Mouse (Mus musculus) thymus, adult 2 months (tissue): ENCODE results near the gene Caskin2. TPM values are rescaled to one million over a fixed set of nuclear protein-coding genes. Genes with fewer than 3 reads are reported as not detected.

Experiments
- DNase-seq: peaks from one replicate; pipeline ENCODE4 v3.0.0; 2021
- H3K27ac ChIP-seq: fragments of 200-500 bp; 2 replicates; pipeline ENCODE4 v1.5.1; 2012; ENCODE audit warnings: low read length, control low read depth; ENCODE audit not compliant: control insufficient read depth, insufficient read depth
- H3K27me3 ChIP-seq: fragments of 200-500 bp; 2 replicates; pipeline ENCODE4 v1.6.1; 2012; ENCODE audit warnings: mild to moderate bottlenecking, low read length, moderate library complexity, mixed read lengths; ENCODE audit not compliant: control insufficient read depth, insufficient read depth
- H3K36me3 ChIP-seq: fragments of 200-500 bp; 2 replicates; pipeline ENCODE4 v1.6.1; 2012; ENCODE audit warnings: mild to moderate bottlenecking, low read length, moderate library complexity; ENCODE audit not compliant: control insufficient read depth, insufficient read depth
- H3K4me1 ChIP-seq: fragments of 200-500 bp; replicated peaks from 2 replicates; pipeline ENCODE4 v1.6.1; 2012; ENCODE audit warnings: low read length; ENCODE audit not compliant: control insufficient read depth, insufficient read depth
- H3K4me3 ChIP-seq: fragments of 200-500 bp; 2 replicates; pipeline ENCODE4 v1.5.1; 2012; ENCODE audit warnings: mild to moderate bottlenecking, low read length, control low read depth, moderate library complexity; ENCODE audit not compliant: control insufficient read depth, insufficient read depth
- CTCF ChIP-seq: fragments of 200-500 bp; IDR thresholded peaks from 2 replicates; pipeline ENCODE4 v1.5.1; 2012; ENCODE audit warnings: mild to moderate bottlenecking, control low read depth, low read length, moderate library complexity, borderline replicate concordance; ENCODE audit not compliant: control insufficient read depth, poor library complexity, insufficient read depth; ENCODE audit errors: extremely low read depth
- POLR2A ChIP-seq: fragments of 200-500 bp; IDR thresholded peaks from 2 replicates; pipeline ENCODE4 v1.6.1; 2012; ENCODE audit warnings: mild to moderate bottlenecking, low read length, control low read depth, moderate library complexity; ENCODE audit not compliant: control insufficient read depth, poor library complexity, insufficient read depth; ENCODE audit errors: extremely low read depth
- WGBS: fragments of 180-500 bp; shearing (Covaris S2); methylation state at CpG from one replicate; pipeline ENCODE4 v1.1.7; 2018; 5-methylcytosine and 5-hydroxymethylcytosine counted together
- polyA plus RNA-seq: library from polyadenylated mRNA; depleted of rRNA; stranded (reverse); fragments of >200 nt; gene quantifications from 2 replicates; pipeline ENCODE4 v1.2.3, GENCODE M21; 2012

The Caskin2 gene
- polyA plus RNA-seq, 1 experiment, result 15.4 TPM

- WGBS, result 92% methylated on average over 9 of the region's 9 CpGs
- TF ChIP-seq CTCF (no peak), POLR2A (no peak)
- no peak for DNase-seq
- Histone ChIP-seq H3K27me3 (no peaks in the 10 kb centered on the region), H3K27ac (no peak overlapping the region), H3K36me3 (peaks cover 12% of the 10 kb centered on the region; the same call in 1 of the 2 replicates), H3K4me1 (no peaks in the 10 kb centered on the region), H3K4me3 (no peak overlapping the region)
These were observed 15.8 kb downstream of the Caskin2 start for GRCm38 (mm10) chr11:115797665-115798064.

GRCm38 (mm10) chr11:115796898-115797297 is 16.5 kb downstream of the Caskin2 start:
- WGBS, result 73% methylated on average over 15 of the region's 15 CpGs
- no peak overlapping the region for H3K4me3 ChIP-seq
- H3K27me3 ChIP-seq, result no peaks in the 10 kb centered on the region
- no peak for TF ChIP-seq POLR2A
- no peak for TF ChIP-seq CTCF
- no peak overlapping the region for H3K27ac ChIP-seq
- no peaks in the 10 kb centered on the region for H3K4me1 ChIP-seq
- peaks cover 12% of the 10 kb centered on the region; the same call in 1 of the 2 replicates for H3K36me3 ChIP-seq
- no peak for DNase-seq

GRCm38 (mm10) chr11:115792353-115792752 is 21.1 kb downstream of the Caskin2 start:
- Histone ChIP-seq H3K27ac (no peak overlapping the region), H3K27me3 (no peaks in the 10 kb centered on the region), H3K4me3 (no peak overlapping the region), H3K4me1 (no peaks in the 10 kb centered on the region), H3K36me3 (peaks cover 14% of the 10 kb centered on the region; the same call in 1 of the 2 replicates)
- WGBS, result 95% methylated on average over 14 of the region's 14 CpGs
- no peak for TF ChIP-seq POLR2A
- TF ChIP-seq CTCF, result no peak
- DNase-seq, result no peak

GRCm38 (mm10) chr11:115791919-115792318 is 21.5 kb downstream of the Caskin2 start:
- H3K4me1 ChIP-seq, result no peaks in the 10 kb centered on the region
- H3K27ac ChIP-seq, result no peak overlapping the region
- TF ChIP-seq CTCF (no peak), POLR2A (no peak)
- peaks cover 14% of the 10 kb centered on the region; the same call in 1 of the 2 replicates for H3K36me3 ChIP-seq
- no peak for DNase-seq
- no peak overlapping the region for H3K4me3 ChIP-seq
- no peaks in the 10 kb centered on the region for H3K27me3 ChIP-seq
- 96% methylated on average over 16 of the region's 16 CpGs for WGBS

- WGBS, result 97% methylated on average over 7 of the region's 7 CpGs
- no peak for DNase-seq
- Histone ChIP-seq H3K4me3 (no peak overlapping the region), H3K4me1 (peaks cover 7% of the 10 kb centered on the region), H3K27ac (no peak overlapping the region), H3K36me3 (peaks cover 14% of the 10 kb centered on the region; the same call in 1 of the 2 replicates), H3K27me3 (no peaks in the 10 kb centered on the region)
- no peak for TF ChIP-seq CTCF
These were observed 23.7 kb downstream of the Caskin2 start for GRCm38 (mm10) chr11:115789787-115790186.

- peaks cover 5% of the 10 kb centered on the region; the same call in 1 of the 2 replicates for H3K36me3 ChIP-seq
- no peaks in the 10 kb centered on the region for H3K27me3 ChIP-seq
- no peak overlapping the region for H3K27ac ChIP-seq
These were observed 27.0 kb downstream of the Caskin2 start for GRCm38 (mm10) chr11:115786473-115786872.

More at GRCm38 (mm10) chr11:115786473-115786872, 27.0 kb downstream of the Caskin2 start:
- H3K4me3 ChIP-seq, result no peak overlapping the region
- H3K4me1 ChIP-seq, result peaks cover 10% of the 10 kb centered on the region
- DNase-seq, result no peak
- no peak for TF ChIP-seq CTCF
- TF ChIP-seq POLR2A, result no peak
- 94% methylated on average over 6 of the region's 6 CpGs for WGBS
